Mouse (Mus musculus): ENCODE results near the gene Mysm1.

Mysm1 gene

GRCm38 (mm10) chr4:94941221-94941855, 37.6 kb downstream of the Mysm1 start:
- no peak for DNase-seq

GRCm38 (mm10) chr4:94928743-94929142, 50.2 kb downstream of the Mysm1 start, which contains the start of gene Eqtn:
TSS of gene Eqtn (minus strand) at chr4:94928843.
- no peak for DNase-seq

- no peak for DNase-seq
Observed at GRCm38 (mm10) chr4:94901780-94902179, 77.1 kb downstream of the Mysm1 start.

GRCm38 (mm10) chr4:94900744-94901143, 78.2 kb downstream of the Mysm1 start:
- no peak for DNase-seq
